ENCODE assay signal across 19 mouse cellular contexts in genomic region chr19:10067701-10068100, GRCm38 (mm10). TPM values are rescaled to one million over a fixed set of nuclear protein-coding genes. Genes with fewer than 3 reads are reported as not detected.
A peak's percentile ranks its signal among the peaks of the same experiment; 100 is the strongest.
DNase-seq lines count a peak whose midpoint lies in the region; ATAC-seq lines count a peak whose summit lies in the region.
"Had no signal": no experiment of that assay in that cellular context is flagged by ENCODE, and none has a peak within 500 bp of the region (broad histone marks: within the 10 kb centered on the region; RNA-seq: fewer than 3 reads in every experiment).

No protein-coding gene starts in this region.

- peaks cover 92% of the 10 kb centered on the region for H3K36me3 ChIP-seq in forebrain, embryonic 15.5 days
- H3K36me3 ChIP-seq in forebrain, embryonic 11.5 days (ENCODE audit: control insufficient read depth, insufficient read depth, low read length) = peaks cover 56% of the 10 kb centered on the region

- H3K27ac ChIP-seq in forebrain, embryonic 15.5 days (replicated peaks) = no peak overlapping the region
- no peak overlapping the region for H3K27ac ChIP-seq in forebrain, embryonic 11.5 days (ENCODE audit: low read depth, low read length)
- H3K27ac ChIP-seq: heart, adult 2 months; intestine, embryonic 15.5 days; left cerebral cortex, adult 2 months; liver, embryonic 15.5 days; macrophage; midbrain, embryonic 12.5 days had no signal

- no peak overlapping the region for H3K9ac ChIP-seq in forebrain, embryonic 15.5 days (replicated peaks)
- no peak overlapping the region for H3K9ac ChIP-seq in forebrain, embryonic 11.5 days (ENCODE audit: low read length)
- H3K9ac ChIP-seq: intestine, embryonic 15.5 days; liver, embryonic 15.5 days; midbrain, embryonic 12.5 days had no signal

- H3K27me3 ChIP-seq in forebrain, embryonic 15.5 days = no peaks in the 10 kb centered on the region
- no peaks in the 10 kb centered on the region for H3K27me3 ChIP-seq in forebrain, embryonic 11.5 days (ENCODE audit: control insufficient read depth, insufficient read depth, low read length)
- H3K27me3 ChIP-seq: intestine, embryonic 15.5 days; liver, embryonic 15.5 days; midbrain, embryonic 12.5 days had no signal

- H3K4me1 ChIP-seq in forebrain, embryonic 15.5 days = peaks cover 25% of the 10 kb centered on the region
- H3K4me1 ChIP-seq in forebrain, embryonic 11.5 days (replicated peaks; ENCODE audit: control insufficient read depth, insufficient read depth, low read length) = no peaks in the 10 kb centered on the region

- intact Hi-C loops in left cerebral cortex, postnatal 4 days (cut with DNase I) = no loop called here

- H3K4me2 ChIP-seq in forebrain, embryonic 15.5 days (replicated peaks) = no peak overlapping the region
- no peak overlapping the region for H3K4me2 ChIP-seq in forebrain, embryonic 11.5 days (ENCODE audit: low read depth, low read length, severe bottlenecking)
- H3K4me2 ChIP-seq: intestine, embryonic 15.5 days; liver, embryonic 15.5 days; midbrain, embryonic 12.5 days had no signal

- DNase-seq in forebrain, embryonic 11.5 days (ENCODE audit: low spot score) = no peak
- peak; percentile 54 for DNase-seq in left cerebral cortex, postnatal 4 days
- DNase-seq in left cerebral cortex, adult 11 months (ENCODE audit: low spot score) = no peak
- peak; percentile 47 for DNase-seq in right cerebral cortex, postnatal 4 days
- no peak for DNase-seq in right cerebral cortex, postnatal 25 days
- DNase-seq: cerebellum, adult 2 months; gastrocnemius, postnatal 10 days; heart, adult 2 months; thymus, postnatal 14 days had no signal

- no peaks in the 10 kb centered on the region for H3K9me3 ChIP-seq in forebrain, embryonic 15.5 days
- no peaks in the 10 kb centered on the region for H3K9me3 ChIP-seq in forebrain, embryonic 11.5 days (ENCODE audit: control insufficient read depth, low read length)
- H3K9me3 ChIP-seq: G1E; intestine, embryonic 15.5 days; liver, embryonic 15.5 days; midbrain, embryonic 12.5 days had no signal

- WGBS in forebrain, embryonic 15.5 days = 28% methylated on average over 7 of the region's 7 CpGs
- WGBS in forebrain, embryonic 11.5 days = 92% methylated on average over 7 of the region's 7 CpGs

- H3K4me3 ChIP-seq in forebrain, embryonic 15.5 days = no peak overlapping the region
- no peak overlapping the region for H3K4me3 ChIP-seq in forebrain, embryonic 11.5 days (ENCODE audit: low read depth, low read length)
- H3K4me3 ChIP-seq: heart, adult 2 months; intestine, embryonic 15.5 days; left cerebral cortex, adult 2 months; liver, embryonic 15.5 days; midbrain, embryonic 12.5 days had no signal

- peak; percentile 30 for ATAC-seq in forebrain, embryonic 15.5 days (replicated peaks)
- ATAC-seq in forebrain, embryonic 11.5 days (replicated peaks; ENCODE audit: low FRiP score) = no peak
- ATAC-seq in erythroid progenitor cell, adult 5-6 weeks (replicated peaks; ENCODE audit: low FRiP score, poor library complexity, severe bottlenecking) = no peak
- ATAC-seq: CD4-positive, CD25-positive, alpha-beta regulatory T cell, adult 4 months; intestine, embryonic 15.5 days had no signal

RNA-seq across cellular contexts. Expression of gene Fads3, which starts 26.3 kb away (rescaled TPM):
- 14.0 and 15.3 TPM in 2 replicates for polyA plus RNA-seq in forebrain, embryonic 15.5 days (2015; fragmentation: Nextera tagmentation; extraction: Ambion mirVana)
- polyA plus RNA-seq in forebrain, embryonic 11.5 days (2014; fragmentation: Nextera tagmentation; extraction: Ambion mirVana) = 5.9 and 6.1 TPM in 2 replicates
- 10 to 100 TPM; 52.8 to 60.4 TPM for total RNA-seq in left cerebral cortex, postnatal 4 days (2021)
- 15.5 and 16.3 TPM in 2 replicates for total RNA-seq in erythroid progenitor cell, adult 5-6 weeks (2015; ENCODE audit: low replicate concordance)
- total RNA-seq in erythroid progenitor cell, adult 5-6 weeks (2017; ENCODE audit: low replicate concordance) = 9.4 and 12.6 TPM in 2 replicates
- total RNA-seq: neutrophil, adult 5-6 weeks had no signal
- polyA plus RNA-seq: CD4-positive, CD25-positive, alpha-beta regulatory T cell, adult 4 months had no signal

RNA-seq across cellular contexts. Expression of gene Fads2, which starts 33.8 kb away (rescaled TPM):
- polyA plus RNA-seq in forebrain, embryonic 15.5 days (2015; fragmentation: Nextera tagmentation; extraction: Ambion mirVana) = 164 and 166 TPM in 2 replicates
- 75.9 and 83.8 TPM in 2 replicates for polyA plus RNA-seq in forebrain, embryonic 11.5 days (2014; fragmentation: Nextera tagmentation; extraction: Ambion mirVana)
- 100 to 1,000 TPM; 220 to 236 TPM for total RNA-seq in left cerebral cortex, postnatal 4 days (2021)
- 3.6 and 5.4 TPM in 2 replicates for total RNA-seq in erythroid progenitor cell, adult 5-6 weeks (2015; ENCODE audit: low replicate concordance)
- total RNA-seq in erythroid progenitor cell, adult 5-6 weeks (2017; ENCODE audit: low replicate concordance) = 2.2 and 5.1 TPM in 2 replicates

Comparison
In these comparisons a context has a peak if more than half of its experiments do, and no peak if none do; other contexts are left out.
1. DNase-seq: peak in left cerebral cortex, postnatal 4 days (single experiment) and right cerebral cortex, postnatal 4 days (single experiment); none in forebrain, embryonic 11.5 days (single experiment), left cerebral cortex, adult 11 months (single experiment) and right cerebral cortex, postnatal 25 days (single experiment).
2. RNA of gene Fads2, which starts 33.8 kb away (total RNA-seq): 220 to 236 TPM in left cerebral cortex, postnatal 4 days; 2.2 to 5.4 TPM in erythroid progenitor cell, adult 5-6 weeks; every median in the first group is over 10 times any median in the second.